Mouse (Mus musculus) liver, postnatal 0 days (tissue): Measurements from ENCODE around the gene Tmem202.

Experiments
- CTCF ChIP-seq: sonication (generic); IDR thresholded peaks from 2 replicates; pipeline ENCODE4 v1.5.1; 2016; ENCODE audit warnings: antibody characterized with exemption, low read depth
- EP300 ChIP-seq: IDR thresholded peaks from 2 replicates; pipeline ENCODE4 v1.6.1; 2016; ENCODE audit warnings: antibody characterized with exemption, low read depth, mild to moderate bottlenecking

GRCm38 (mm10) chr9:59584871-59585308 lies 45.2 kb upstream of the Tmem202 start:
- TF ChIP-seq CTCF (peak; percentile 76), EP300 (no peak)
